Mouse (Mus musculus) spleen, postnatal 10 days (tissue): ENCODE measurements around the gene Nfic.

Source experiments
- DNase-seq, 2 experiments: peaks; one replicate each; pipeline ENCODE4 v3.0.0; 2021 to 2022; ENCODE audit warnings: low spot score in 2 of 2

The Nfic gene

GRCm38 (mm10) chr10:81405588-81406201 lies 49.7 kb downstream of the Nfic start:
- peak; percentile 71 to 86 for DNase-seq

- DNase-seq: peak in 1 of 2 experiments; percentile 60
These were observed 50.7 kb downstream of the Nfic start for GRCm38 (mm10) chr10:81404720-81405119.

DNA sequence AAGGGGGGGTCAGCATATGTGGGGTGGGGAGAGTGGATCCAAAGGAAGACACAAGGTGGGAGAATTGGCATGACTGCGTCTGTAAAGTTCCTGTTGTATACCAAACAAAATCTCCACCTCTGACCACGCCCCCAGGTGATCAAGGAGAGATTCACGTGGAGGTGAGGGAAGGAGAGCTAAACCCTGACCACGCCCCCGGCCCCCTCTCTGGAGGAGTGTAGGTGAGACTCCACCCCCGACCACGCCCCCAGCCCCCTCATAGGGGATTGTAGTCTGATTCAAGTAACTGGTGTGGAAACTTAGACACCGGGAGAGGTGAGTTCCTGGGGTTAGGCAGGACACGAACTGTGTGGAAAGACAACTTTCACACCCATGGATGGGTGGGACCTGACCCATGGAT lies 51.4 kb downstream of the Nfic start:
- DNase-seq: no peak

GRCm38 (mm10) chr10:81403511-81403910 lies 51.9 kb downstream of the Nfic start:
- DNase-seq: no peak

GRCm38 (mm10) chr10:81402227-81402765 lies 53.1 kb downstream of the Nfic start:
- DNase-seq: no peak

DNA sequence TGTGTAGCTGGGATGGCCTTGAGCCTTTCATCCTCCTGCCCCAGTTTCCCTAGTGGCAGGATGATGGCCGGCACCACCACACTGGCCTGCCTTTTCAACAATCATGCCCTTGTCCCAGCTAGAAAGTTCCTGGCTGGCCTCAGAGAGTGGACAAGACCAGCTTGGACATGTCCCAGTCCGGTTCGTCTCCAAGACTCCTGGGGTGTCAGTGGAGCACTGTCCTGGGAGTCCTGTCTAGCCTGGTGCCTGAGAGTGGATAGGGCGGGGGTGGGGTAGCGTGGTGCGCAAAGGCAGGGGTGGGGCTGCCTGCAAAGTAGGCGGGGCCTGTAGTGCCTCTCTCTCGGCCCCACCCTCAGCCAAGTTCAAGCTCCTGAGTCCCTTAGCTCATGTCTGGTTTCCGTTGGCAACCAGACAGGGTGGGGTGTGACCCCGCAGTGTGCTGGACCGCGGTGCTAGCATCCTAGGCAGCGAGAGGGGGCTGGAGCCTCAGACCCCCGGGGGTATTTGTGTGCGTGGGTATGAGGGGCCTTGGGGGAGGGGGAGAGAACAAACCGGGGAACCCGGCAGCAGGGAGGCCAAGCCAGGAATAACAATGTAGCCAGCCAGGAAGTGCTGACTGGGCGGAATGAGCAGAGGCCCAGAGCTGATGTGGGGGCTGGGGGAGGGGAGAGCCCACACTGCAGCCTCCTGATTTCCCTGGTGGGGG lies 53.8 kb downstream of the Nfic start:
- peak in 1 of 2 experiments; percentile 77 for DNase-seq

- DNase-seq: no peak
These were observed 54.3 kb downstream of the Nfic start for GRCm38 (mm10) chr10:81401205-81401520.

GRCm38 (mm10) chr10:81400371-81401204 lies 54.8 kb downstream of the Nfic start:
- no peak for DNase-seq

GRCm38 (mm10) chr10:81399798-81400308 lies 55.6 kb downstream of the Nfic start:
- DNase-seq: no peak

- no peak for DNase-seq
These were observed 56.1 kb downstream of the Nfic start for GRCm38 (mm10) chr10:81399296-81399695.

- no peak for DNase-seq
These were observed 58.7 kb downstream of the Nfic start for GRCm38 (mm10) chr10:81396749-81397148.

DNA sequence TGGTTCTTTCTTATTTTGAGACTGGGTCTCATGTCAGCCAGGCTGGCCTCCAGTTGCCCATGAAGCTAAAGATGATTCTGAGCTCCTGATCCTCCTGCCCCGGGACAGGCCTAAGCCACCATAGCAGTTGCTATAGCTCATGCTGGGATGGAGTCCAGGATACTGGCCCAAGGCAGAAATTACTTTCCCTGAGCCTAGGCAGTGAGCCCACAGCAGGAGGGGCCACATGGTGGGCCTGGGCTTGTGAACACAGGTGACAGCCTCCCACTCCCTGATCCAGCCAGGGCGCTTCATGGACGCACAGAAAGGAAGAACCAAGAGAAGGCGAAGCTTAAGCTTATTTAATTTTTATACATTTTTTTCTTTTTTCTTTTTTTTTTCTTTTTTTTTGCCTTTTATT lies 59.6 kb downstream of the Nfic start:
- no peak for DNase-seq

DNA sequence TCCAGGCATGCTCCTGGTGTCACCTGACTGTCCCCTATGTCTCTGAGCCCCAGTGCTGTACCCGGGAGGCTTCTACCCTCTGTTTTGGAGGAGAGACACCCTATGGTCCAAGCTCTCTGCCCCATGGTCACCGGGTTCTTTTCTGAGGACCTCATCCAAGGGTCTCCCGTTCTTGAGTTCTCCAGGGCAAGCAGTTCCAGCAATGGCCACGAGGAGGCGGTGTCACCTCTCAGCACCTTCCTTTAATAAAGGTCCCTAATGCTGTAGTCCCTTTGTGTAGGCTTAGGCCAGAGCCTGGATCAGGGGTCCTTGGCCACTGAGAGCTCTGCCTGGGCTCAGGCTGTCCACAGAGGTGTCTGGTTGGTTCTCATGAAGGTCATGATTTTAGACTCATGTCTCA lies 60.3 kb downstream of the Nfic start:
- peak; percentile 81 to 88 for DNase-seq

DNA sequence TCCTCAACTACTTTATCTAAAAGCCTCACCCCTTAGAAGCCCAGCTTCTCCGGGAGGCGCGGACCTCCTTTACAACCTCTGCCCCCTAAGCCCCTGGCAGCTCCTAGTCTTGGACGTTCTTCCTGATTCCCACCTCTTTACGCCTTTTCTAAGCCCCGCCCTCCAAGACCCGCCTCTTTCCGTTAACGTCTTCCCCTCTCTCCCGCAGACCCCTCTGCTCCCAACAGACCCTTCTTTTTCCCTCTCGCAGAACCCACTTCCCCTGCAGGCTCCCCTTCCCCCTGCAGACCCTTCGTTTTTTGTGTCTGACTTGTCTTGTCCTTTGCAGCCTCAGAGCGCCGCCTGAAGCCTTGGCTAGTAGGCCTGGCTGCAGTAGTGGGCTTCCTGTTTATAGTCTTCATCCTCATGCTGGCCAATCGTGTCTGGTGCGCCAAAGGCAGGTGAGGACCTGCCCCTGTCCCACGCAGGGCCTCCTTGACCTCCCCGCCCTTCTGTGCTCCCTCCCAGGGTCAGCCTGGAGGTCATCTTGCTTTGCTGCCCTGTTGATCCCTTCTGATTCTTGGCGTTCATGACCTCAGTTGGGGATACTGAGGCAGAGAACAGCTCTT lies 61.9 kb downstream of the Nfic start:
- peak in 1 of 2 experiments; percentile 55 for DNase-seq

- peak in 1 of 2 experiments; percentile 28 for DNase-seq
These were observed 62.7 kb downstream of the Nfic start, which contains the start of gene Smim24 for GRCm38 (mm10) chr10:81392781-81393185. TSS of gene Smim24 (plus strand) at chr10:81393051.

GRCm38 (mm10) chr10:81392270-81392669 lies 63.2 kb downstream of the Nfic start:
- no peak for DNase-seq

DNA sequence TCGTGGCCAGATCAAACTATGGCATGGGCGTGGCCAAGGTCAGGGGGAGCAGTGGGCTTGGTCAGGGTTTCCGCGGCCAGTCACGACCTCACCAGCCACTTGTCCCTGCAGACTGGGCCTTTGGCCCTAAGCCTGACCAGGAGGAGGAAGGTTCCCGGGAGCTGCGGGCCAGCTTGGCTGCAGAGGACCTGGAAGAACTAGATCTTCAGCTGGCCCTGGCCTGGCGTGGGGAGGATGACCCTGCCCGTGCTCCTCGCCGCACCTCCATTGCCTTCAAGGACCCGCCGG lies 64.8 kb downstream of the Nfic start:
- peak in 1 of 2 experiments; percentile 29 for DNase-seq

GRCm38 (mm10) chr10:81389801-81390677 lies 65.4 kb downstream of the Nfic start:
- DNase-seq: peak; percentile 80 to 87

DNA sequence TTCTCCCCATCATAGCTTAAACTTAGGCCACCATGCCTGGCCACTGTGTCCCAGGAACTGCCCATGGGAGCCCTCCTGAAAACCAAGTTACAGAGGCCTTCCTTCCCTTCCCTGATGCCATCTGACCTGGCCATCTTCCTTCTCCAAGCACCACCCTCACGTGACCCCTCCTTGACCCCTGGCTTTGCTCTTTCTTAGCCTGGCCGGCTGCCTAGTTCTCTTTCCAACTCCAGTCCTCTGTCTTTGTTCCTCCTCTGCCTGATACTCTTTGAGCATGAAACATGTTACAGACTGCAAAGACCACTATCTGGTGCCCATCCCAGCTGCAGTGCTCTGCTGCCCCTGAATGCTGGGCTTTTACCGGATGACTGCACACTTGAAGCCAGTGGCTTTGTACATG lies 66.1 kb downstream of the Nfic start:
- peak in 1 of 2 experiments; percentile 35 for DNase-seq

DNA sequence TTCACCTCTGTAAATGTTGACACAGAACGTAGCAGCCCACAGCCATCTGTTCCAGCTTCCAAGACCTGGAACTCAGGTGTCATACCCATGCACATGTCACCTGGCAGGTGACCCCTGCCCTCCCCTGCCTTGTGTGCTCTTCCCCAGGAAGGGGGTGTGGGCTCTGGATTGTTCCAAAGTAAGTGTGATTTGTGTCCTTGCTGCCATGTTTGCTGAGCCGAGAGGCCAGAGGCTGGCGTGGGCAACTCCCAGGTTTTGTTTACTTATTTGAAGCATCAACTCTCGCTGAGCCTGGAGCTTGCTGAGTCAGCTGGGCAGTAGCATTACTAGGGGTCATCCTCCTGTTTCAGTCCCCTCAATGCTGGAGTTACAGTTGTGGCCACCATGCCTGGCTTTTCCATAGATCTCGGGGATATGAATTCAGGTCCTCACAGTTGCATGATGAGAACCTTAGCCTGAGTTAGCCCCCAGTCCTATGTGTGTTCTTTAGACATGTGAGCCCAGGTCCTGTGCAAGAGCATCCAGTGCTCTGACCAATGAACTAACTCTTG lies 66.9 kb downstream of the Nfic start, which contains the start of gene Gm48552:
Gm48552 (plus strand) TSS at position 501 of the 551 bp plus-strand sequence.
- DNase-seq: no peak
